Mouse (Mus musculus): ENCODE measurements around the gene Susd1. TPM values are rescaled to one million over a fixed set of nuclear protein-coding genes. Genes with fewer than 3 reads are reported as not detected.

Gene Susd1
- total RNA-seq, 2 experiments from 2014 or later = 8.6 to 9.8 TPM

DNA sequence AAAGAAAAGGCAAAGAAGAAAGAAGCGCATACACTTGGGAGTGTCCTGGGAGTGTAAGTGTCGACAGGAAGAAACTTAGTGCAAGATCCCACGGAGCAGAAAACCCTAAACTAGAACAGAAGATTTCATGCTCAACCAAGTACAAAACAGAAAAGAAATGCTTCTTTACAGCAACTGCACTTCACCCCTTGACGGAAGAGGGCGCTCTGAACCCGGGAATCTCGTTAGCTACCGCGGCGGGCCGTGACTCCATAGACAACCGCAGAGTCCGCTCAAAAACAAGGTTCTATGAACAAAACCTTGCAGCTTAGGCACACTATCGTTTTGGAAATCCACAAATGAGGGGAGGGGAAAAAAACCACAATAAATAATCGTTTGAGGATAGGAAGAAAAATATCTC is 77.7 kb downstream of the Susd1 start:
- intact Hi-C loops (cut with DNase I) = loop anchor here (2.0 kb wide), 1 partner anchor 210 kb away; no protein-coding TSS in a partner anchor
- DNase-seq (ENCODE audit: extremely low spot score in 1 of 2, low spot score in 2 of 2) = peak; percentile 52 to 84

DNA sequence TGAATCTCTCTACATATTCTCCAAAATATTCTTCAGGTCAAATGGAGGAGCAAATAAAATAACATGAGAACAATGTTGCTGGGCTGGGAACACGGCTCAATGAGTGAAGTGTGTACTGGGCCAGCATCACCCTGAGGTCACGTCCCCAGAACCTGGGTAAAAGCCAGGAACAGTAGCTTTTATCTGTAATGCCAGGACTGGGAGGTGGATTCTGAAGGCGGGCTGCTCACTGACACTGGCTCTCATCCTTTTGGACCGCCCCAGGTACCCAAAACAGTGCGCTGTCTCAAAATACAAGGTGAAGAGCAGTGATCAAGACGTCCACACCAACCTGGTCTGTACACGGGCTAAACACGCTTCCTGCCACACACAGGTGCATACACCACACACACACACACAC is 78.5 kb downstream of the Susd1 start:
- intact Hi-C loops (cut with DNase I) = loop anchor here (2.0 kb wide), 1 partner anchor 211 kb away; no protein-coding TSS in a partner anchor
- no peak for DNase-seq (ENCODE audit: extremely low spot score in 1 of 2, low spot score in 2 of 2)

- DNase-seq (ENCODE audit: extremely low spot score in 1 of 2, low spot score in 2 of 2) = no peak
- intact Hi-C loops (cut with DNase I) = no loop called here
Measured at GRCm38 (mm10) chr4:59358960-59359359, 79.5 kb downstream of the Susd1 start.

DNA sequence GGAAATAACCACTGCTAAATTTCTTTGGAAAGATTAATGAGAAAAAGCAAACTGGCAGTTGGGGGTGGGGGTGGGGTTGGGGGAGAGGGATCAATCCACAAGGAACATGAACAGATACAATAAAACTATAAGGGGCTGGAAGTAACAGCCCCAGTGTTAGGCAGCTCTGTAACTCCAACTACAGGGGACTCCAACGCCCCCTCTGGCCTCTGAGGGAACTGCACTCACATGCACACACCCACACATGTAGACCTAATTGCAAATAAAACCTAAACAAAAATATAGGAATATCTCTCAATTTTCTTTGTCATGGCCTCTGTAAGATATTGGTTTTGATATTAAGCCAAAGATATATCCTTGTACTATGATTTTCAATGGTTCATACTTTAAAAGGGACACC is 83.0 kb downstream of the Susd1 start:
- intact Hi-C loops (cut with DNase I) = no loop called here

DNA sequence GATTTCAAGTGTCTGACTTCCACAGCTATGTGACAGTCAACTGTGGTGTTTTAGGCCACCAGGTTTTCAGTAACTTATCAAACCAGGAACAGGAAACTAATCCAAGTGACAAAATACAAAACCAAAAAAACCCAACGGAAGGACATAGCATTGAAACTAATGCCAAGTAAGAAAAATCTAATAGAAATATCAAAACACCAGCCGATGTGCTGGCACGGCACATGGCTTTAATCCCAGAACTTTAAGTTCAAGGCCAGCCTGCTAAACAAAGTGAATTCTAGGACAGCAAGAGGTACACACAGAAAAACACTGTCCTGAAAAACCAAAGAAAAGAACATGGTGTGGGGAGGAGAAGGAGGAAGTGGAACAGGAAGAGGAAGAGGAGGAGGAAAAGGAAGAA is 83.8 kb downstream of the Susd1 start:
- no peak for DNase-seq (ENCODE audit: extremely low spot score in 1 of 2, low spot score in 2 of 2)
- intact Hi-C loops (cut with DNase I) = no loop called here

More for the DNA sequence above, 83.0 kb downstream of the Susd1 start:
- no peak for DNase-seq (ENCODE audit: extremely low spot score in 1 of 2, low spot score in 2 of 2)

DNA sequence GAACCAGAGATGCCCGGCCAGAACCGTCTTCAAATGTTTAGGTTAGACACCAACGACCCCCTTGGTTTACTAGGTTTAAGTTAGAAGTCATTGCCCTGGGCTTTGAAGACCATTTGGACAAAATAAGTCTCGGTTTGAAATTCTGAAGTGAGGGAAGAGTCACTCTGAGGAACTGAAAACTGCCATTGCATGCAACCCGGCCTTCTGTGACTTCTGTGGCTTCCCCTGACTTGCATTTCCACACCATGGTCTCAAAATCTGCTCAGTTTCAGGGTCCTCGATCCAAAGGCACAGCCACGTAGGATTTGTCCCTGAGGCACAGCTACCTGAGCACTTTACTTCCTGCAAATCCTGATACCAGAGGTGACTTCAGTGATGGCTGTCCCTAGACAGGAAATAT is 86.5 kb downstream of the Susd1 start:
- DNase-seq (ENCODE audit: extremely low spot score in 1 of 2, low spot score in 2 of 2) = no peak

DNA sequence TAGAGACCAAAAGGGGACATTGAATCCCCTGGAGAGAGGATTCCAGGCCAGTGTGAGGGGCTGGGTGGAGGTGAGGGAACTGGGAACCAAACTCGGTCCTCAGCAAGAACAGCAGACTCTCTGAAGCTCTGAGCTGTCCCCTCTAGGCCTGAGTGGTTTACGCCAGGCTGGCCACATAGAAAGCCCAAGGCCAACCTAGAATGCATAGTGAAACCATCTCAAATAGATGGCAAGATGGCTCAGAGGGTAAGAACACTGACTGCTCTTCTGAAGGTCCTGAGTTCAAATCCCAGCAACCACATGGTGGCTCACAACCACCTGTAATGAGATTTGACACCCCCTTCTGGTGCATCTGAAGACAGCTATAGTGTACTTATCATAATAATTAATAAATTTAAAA is 88.1 kb downstream of the Susd1 start:
- DNase-seq (ENCODE audit: extremely low spot score in 1 of 2, low spot score in 2 of 2) = no peak
- intact Hi-C loops (cut with DNase I) = no loop called here

More for the DNA sequence above, 86.5 kb downstream of the Susd1 start:
- intact Hi-C loops (cut with DNase I) = no loop called here

- intact Hi-C loops (cut with DNase I) = no loop called here
- no peak for DNase-seq (ENCODE audit: extremely low spot score in 1 of 2, low spot score in 2 of 2)
Measured at GRCm38 (mm10) chr4:59349425-59350185, 88.8 kb downstream of the Susd1 start.

DNA sequence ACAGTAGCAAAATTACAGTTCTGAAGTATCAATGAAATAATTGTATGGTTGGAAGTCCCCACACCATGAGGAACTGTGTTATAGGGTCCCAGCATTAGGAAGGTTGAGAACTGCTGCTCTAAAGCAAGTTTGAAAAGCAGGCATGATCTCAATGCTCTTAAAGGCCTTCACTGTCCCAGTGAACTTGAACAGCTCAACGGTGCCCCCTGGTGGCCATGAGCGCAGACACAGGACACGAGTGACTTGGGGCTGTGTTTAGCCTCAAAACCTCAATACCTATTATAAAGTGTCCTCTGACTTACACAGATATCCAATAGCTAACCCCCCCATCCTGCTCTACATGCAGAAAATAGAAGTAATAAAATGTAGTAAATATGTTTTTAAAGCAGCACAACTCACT is 97.7 kb downstream of the Susd1 start:
- intact Hi-C loops (cut with DNase I) = loop anchor here (2.0 kb wide), 1 partner anchor 244 kb away; no protein-coding TSS in a partner anchor
- peak; percentile 73 to 84 for DNase-seq (ENCODE audit: extremely low spot score in 1 of 2, low spot score in 2 of 2)

DNA sequence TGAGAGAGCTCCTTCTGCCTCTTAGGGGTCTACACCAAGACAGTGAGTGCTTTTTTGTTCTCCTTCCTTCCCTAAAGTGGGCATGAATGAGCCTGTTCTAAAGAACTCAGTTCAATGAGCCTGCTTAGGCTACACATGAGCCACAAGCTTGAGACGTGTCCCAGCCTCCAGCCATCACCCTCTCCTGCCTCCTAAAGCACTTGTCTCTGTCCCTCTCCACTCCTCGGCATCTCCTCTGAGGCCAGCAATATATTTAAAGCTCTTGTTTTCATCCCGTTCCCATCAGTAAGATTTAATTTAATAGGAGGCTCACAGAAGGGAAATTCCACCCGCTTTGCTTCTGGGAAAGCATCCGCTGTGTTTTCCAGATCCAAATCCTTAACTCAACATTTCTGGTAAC is 98.4 kb downstream of the Susd1 start:
- DNase-seq (ENCODE audit: extremely low spot score in 1 of 2, low spot score in 2 of 2) = no peak
- intact Hi-C loops (cut with DNase I) = loop anchor here (2.0 kb wide), 1 partner anchor 243 kb away; no protein-coding TSS in a partner anchor

- DNase-seq (ENCODE audit: extremely low spot score in 1 of 2, low spot score in 2 of 2) = no peak
- intact Hi-C loops (cut with DNase I) = no loop called here
Measured at GRCm38 (mm10) chr4:59338896-59339535, 99.4 kb downstream of the Susd1 start.

DNA sequence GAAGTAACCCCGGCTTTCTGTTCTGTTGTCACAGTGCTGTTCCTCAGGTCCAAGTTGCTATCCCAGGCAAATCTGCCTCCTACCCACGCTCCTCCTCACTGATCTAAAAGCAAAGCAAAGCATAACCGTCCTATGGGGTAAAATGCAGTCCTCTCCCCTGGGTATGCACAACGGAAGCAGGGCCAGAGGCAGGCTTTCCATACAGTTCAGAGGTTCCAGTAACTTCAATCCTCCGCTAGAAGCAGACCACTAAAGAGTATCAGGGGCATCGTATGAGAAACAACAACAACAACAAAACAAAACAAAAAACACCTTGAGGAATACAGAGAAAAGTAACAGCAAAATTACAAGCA is 100.9 kb downstream of the Susd1 start:
- intact Hi-C loops (cut with DNase I) = no loop called here
- no peak for DNase-seq (ENCODE audit: extremely low spot score in 1 of 2, low spot score in 2 of 2)

- intact Hi-C loops (cut with DNase I) = no loop called here
- no peak for DNase-seq (ENCODE audit: extremely low spot score in 1 of 2, low spot score in 2 of 2)
Measured at GRCm38 (mm10) chr4:59336846-59337532, 101.4 kb downstream of the Susd1 start.

GRCm38 (mm10) chr4:59336439-59336809 is 102.0 kb downstream of the Susd1 start:
- intact Hi-C loops (cut with DNase I) = no loop called here

GRCm38 (mm10) chr4:59335616-59336438 is 102.6 kb downstream of the Susd1 start:
- intact Hi-C loops (cut with DNase I) = no loop called here
- DNase-seq (ENCODE audit: extremely low spot score in 1 of 2, low spot score in 2 of 2) = peak; percentile 43 to 67

More at GRCm38 (mm10) chr4:59336439-59336809, 102.0 kb downstream of the Susd1 start:
- no peak for DNase-seq (ENCODE audit: extremely low spot score in 1 of 2, low spot score in 2 of 2)

DNA sequence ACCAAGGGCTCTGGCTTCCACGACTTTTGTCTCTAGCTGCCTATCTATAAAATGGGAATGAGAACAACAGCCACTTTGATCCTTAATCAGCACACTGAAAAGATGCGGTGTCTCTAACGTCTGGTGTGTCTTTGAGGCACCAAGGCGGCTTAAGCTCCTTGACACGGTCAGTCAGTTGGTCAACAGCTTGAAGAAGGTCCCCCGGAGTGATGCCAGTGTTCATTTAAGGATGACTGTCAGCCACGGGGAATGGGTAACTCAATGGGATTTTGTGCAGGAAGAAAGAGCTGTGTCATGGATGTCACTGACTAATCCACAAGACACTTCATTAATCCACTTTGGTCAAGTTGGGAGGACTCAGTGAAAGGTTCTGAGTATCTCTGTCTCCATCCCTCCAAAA is 103.3 kb downstream of the Susd1 start:
- DNase-seq (ENCODE audit: extremely low spot score in 1 of 2, low spot score in 2 of 2) = no peak
- intact Hi-C loops (cut with DNase I) = no loop called here

GRCm38 (mm10) chr4:59334236-59334635 is 104.2 kb downstream of the Susd1 start:
- intact Hi-C loops (cut with DNase I) = no loop called here
- no peak for DNase-seq (ENCODE audit: extremely low spot score in 1 of 2, low spot score in 2 of 2)

DNA sequence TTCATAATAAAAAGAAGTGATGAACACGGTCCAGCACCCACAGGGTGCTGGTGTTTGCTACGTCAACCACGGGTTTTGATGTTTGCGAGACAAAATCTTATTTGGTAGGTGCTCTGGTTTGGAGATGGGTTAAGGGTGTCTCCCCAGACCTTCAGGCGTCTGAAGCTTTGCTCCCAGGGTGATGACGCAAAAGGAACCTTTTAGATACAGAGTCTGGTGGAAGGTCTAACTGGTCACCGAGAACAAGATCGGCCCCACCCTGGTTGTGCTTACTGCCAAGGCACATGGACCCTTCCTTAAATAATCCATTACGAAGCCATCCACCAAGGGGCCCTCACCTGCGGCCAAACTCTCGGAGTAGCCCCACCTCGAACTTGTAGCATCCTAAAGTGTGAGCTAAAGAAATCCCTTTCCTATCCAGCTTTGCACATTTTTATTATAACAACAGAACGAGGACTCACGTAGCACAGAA is 105.0 kb downstream of the Susd1 start:
- intact Hi-C loops (cut with DNase I) = no loop called here
- no peak for DNase-seq (ENCODE audit: extremely low spot score in 1 of 2, low spot score in 2 of 2)

All from left cerebral cortex, postnatal 10 days (tissue).